Mouse (Mus musculus): ENCODE measurements at regions not wholly inside any gene's neighbourhood (a gene's known extent, or its start where the extent isn't known, plus 50 kb on each side); places are given as distances from the start of the nearest gene placed in this dataset.

- H3K36me3 ChIP-seq (ENCODE audit: control insufficient read depth, insufficient read depth): no peaks in the 10 kb centered on the region
- H3K4me2 ChIP-seq (ENCODE audit: low read length): no peak overlapping the region
- H3K9ac ChIP-seq (replicated peaks; ENCODE audit: low read depth, low read length): no peak overlapping the region
- H3K9me3 ChIP-seq (ENCODE audit: control insufficient read depth, low read length): no peaks in the 10 kb centered on the region
- no peak for ATAC-seq
- H3K27me3 ChIP-seq (replicated peaks; ENCODE audit: control insufficient read depth, insufficient read depth, low read length): no peaks in the 10 kb centered on the region
- H3K4me1 ChIP-seq (replicated peaks; ENCODE audit: control insufficient read depth, insufficient read depth, low read length): no peaks in the 10 kb centered on the region
- 53% methylated on average over 8 of the region's 8 CpGs for WGBS
- H3K27ac ChIP-seq (ENCODE audit: low read length): no peak overlapping the region
- H3K4me3 ChIP-seq (replicated peaks; ENCODE audit: low read length): no peak overlapping the region
These were observed 318.8 kb upstream of the Rtl1 start for GRCm38 (mm10) chr12:109918901-109919300.

GRCm38 (mm10) chr12:109922111-109922510, 322.0 kb upstream of the Rtl1 start:
- no peak overlapping the region for H3K4me2 ChIP-seq (ENCODE audit: low read length)
- H3K27me3 ChIP-seq (replicated peaks; ENCODE audit: control insufficient read depth, insufficient read depth, low read length): no peaks in the 10 kb centered on the region
- H3K4me3 ChIP-seq (replicated peaks; ENCODE audit: low read length): no peak overlapping the region
- no peaks in the 10 kb centered on the region for H3K36me3 ChIP-seq (ENCODE audit: control insufficient read depth, insufficient read depth)
- H3K27ac ChIP-seq (ENCODE audit: low read length): no peak overlapping the region
- H3K9ac ChIP-seq (replicated peaks; ENCODE audit: low read depth, low read length): no peak overlapping the region
- H3K9me3 ChIP-seq (ENCODE audit: control insufficient read depth, low read length): no peaks in the 10 kb centered on the region
- ATAC-seq: no peak
- H3K4me1 ChIP-seq (replicated peaks; ENCODE audit: control insufficient read depth, insufficient read depth, low read length): no peaks in the 10 kb centered on the region
- 68% methylated on average over 10 of the region's 10 CpGs for WGBS

- H3K4me1 ChIP-seq (replicated peaks; ENCODE audit: control insufficient read depth, insufficient read depth, low read length): no peaks in the 10 kb centered on the region
- no peaks in the 10 kb centered on the region for H3K9me3 ChIP-seq (ENCODE audit: control insufficient read depth, low read length)
- H3K27ac ChIP-seq (ENCODE audit: low read length): no peak overlapping the region
- 55% methylated on average over 6 of the region's 6 CpGs for WGBS
- H3K4me3 ChIP-seq (replicated peaks; ENCODE audit: low read length): no peak overlapping the region
- H3K27me3 ChIP-seq (replicated peaks; ENCODE audit: control insufficient read depth, insufficient read depth, low read length): no peaks in the 10 kb centered on the region
- no peak overlapping the region for H3K4me2 ChIP-seq (ENCODE audit: low read length)
- ATAC-seq: no peak
- H3K36me3 ChIP-seq (ENCODE audit: control insufficient read depth, insufficient read depth): no peaks in the 10 kb centered on the region
- no peak overlapping the region for H3K9ac ChIP-seq (replicated peaks; ENCODE audit: low read depth, low read length)
These were observed 325.7 kb upstream of the Rtl1 start for GRCm38 (mm10) chr12:109925866-109926265.

GRCm38 (mm10) chr12:109926643-109927042, 326.5 kb upstream of the Rtl1 start:
- Histone ChIP-seq H3K4me3 (replicated peaks; ENCODE audit: low read length) (no peak overlapping the region), H3K36me3 (ENCODE audit: control insufficient read depth, insufficient read depth) (no peaks in the 10 kb centered on the region), H3K4me1 (replicated peaks; ENCODE audit: control insufficient read depth, insufficient read depth, low read length) (no peaks in the 10 kb centered on the region), H3K4me2 (ENCODE audit: low read length) (no peak overlapping the region), H3K9me3 (ENCODE audit: control insufficient read depth, low read length) (no peaks in the 10 kb centered on the region), H3K27me3 (replicated peaks; ENCODE audit: control insufficient read depth, insufficient read depth, low read length) (no peaks in the 10 kb centered on the region), H3K9ac (replicated peaks; ENCODE audit: low read depth, low read length) (no peak overlapping the region), H3K27ac (ENCODE audit: low read length) (no peak overlapping the region)
- WGBS: 49% methylated on average over 12 of the region's 12 CpGs
- ATAC-seq: no peak

- Histone ChIP-seq H3K36me3 (ENCODE audit: control insufficient read depth, insufficient read depth) (no peaks in the 10 kb centered on the region), H3K4me1 (replicated peaks; ENCODE audit: control insufficient read depth, insufficient read depth, low read length) (peaks cover 13% of the 10 kb centered on the region; the same call in 1 of the 2 replicates), H3K27ac (ENCODE audit: low read length) (no peak overlapping the region), H3K9me3 (ENCODE audit: control insufficient read depth, low read length) (peaks cover 7% of the 10 kb centered on the region; the same call in 1 of the 2 replicates), H3K4me2 (ENCODE audit: low read length) (no peak overlapping the region), H3K9ac (replicated peaks; ENCODE audit: low read depth, low read length) (no peak overlapping the region), H3K4me3 (replicated peaks; ENCODE audit: low read length) (no peak overlapping the region), H3K27me3 (replicated peaks; ENCODE audit: control insufficient read depth, insufficient read depth, low read length) (no peaks in the 10 kb centered on the region)
- 94% methylated on average over 3 of the region's 3 CpGs for WGBS
- no peak for ATAC-seq
These were observed 332.7 kb upstream of the Dio3 start for GRCm38 (mm10) chr12:109946179-109946578.

GRCm38 (mm10) chr12:109946936-109947335, 331.9 kb upstream of the Dio3 start:
- Histone ChIP-seq H3K4me1 (replicated peaks; ENCODE audit: control insufficient read depth, insufficient read depth, low read length) (peaks cover 13% of the 10 kb centered on the region; the same call in 1 of the 2 replicates), H3K9me3 (ENCODE audit: control insufficient read depth, low read length) (peaks cover 7% of the 10 kb centered on the region; the same call in 1 of the 2 replicates), H3K27ac (ENCODE audit: low read length) (no peak overlapping the region), H3K4me2 (ENCODE audit: low read length) (no peak overlapping the region), H3K36me3 (ENCODE audit: control insufficient read depth, insufficient read depth) (no peaks in the 10 kb centered on the region), H3K27me3 (replicated peaks; ENCODE audit: control insufficient read depth, insufficient read depth, low read length) (no peaks in the 10 kb centered on the region), H3K9ac (replicated peaks; ENCODE audit: low read depth, low read length) (no peak overlapping the region), H3K4me3 (replicated peaks; ENCODE audit: low read length) (no peak overlapping the region)
- WGBS: 61% methylated on average over 1 of the region's 1 CpGs
- no peak for ATAC-seq

- no peak overlapping the region for H3K4me2 ChIP-seq (ENCODE audit: low read length)
- no peak overlapping the region for H3K4me3 ChIP-seq (replicated peaks; ENCODE audit: low read length)
- H3K9ac ChIP-seq (replicated peaks; ENCODE audit: low read depth, low read length): no peak overlapping the region
- H3K27ac ChIP-seq (ENCODE audit: low read length): peak overlapping the region; percentile 60
- H3K27me3 ChIP-seq (replicated peaks; ENCODE audit: control insufficient read depth, insufficient read depth, low read length): no peaks in the 10 kb centered on the region
- H3K9me3 ChIP-seq (ENCODE audit: control insufficient read depth, low read length): peaks cover 7% of the 10 kb centered on the region; the same call in 1 of the 2 replicates
- 18% methylated on average over 7 of the region's 7 CpGs for WGBS
- peak; percentile 17; the same call in 1 of the 2 replicates for ATAC-seq
- H3K4me1 ChIP-seq (replicated peaks; ENCODE audit: control insufficient read depth, insufficient read depth, low read length): peaks cover 13% of the 10 kb centered on the region; the same call in 1 of the 2 replicates
- H3K36me3 ChIP-seq (ENCODE audit: control insufficient read depth, insufficient read depth): no peaks in the 10 kb centered on the region
These were observed 330.9 kb upstream of the Dio3 start for GRCm38 (mm10) chr12:109947886-109948433.

- no peak overlapping the region for H3K4me2 ChIP-seq (ENCODE audit: low read length)
- H3K4me3 ChIP-seq (replicated peaks; ENCODE audit: low read length): no peak overlapping the region
- peak overlapping the region; percentile 26; the same call in 1 of the 2 replicates for H3K9ac ChIP-seq (replicated peaks; ENCODE audit: low read depth, low read length)
- peak; percentile 91 for ATAC-seq
- H3K27ac ChIP-seq (ENCODE audit: low read length): peak overlapping the region; percentile 74
- WGBS: 4% methylated on average over 16 of the region's 16 CpGs
- H3K9me3 ChIP-seq (ENCODE audit: control insufficient read depth, low read length): peaks cover 5% of the 10 kb centered on the region; the same call in 1 of the 2 replicates
- H3K4me1 ChIP-seq (replicated peaks; ENCODE audit: control insufficient read depth, insufficient read depth, low read length): peaks cover 13% of the 10 kb centered on the region; the same call in 1 of the 2 replicates
- no peaks in the 10 kb centered on the region for H3K27me3 ChIP-seq (replicated peaks; ENCODE audit: control insufficient read depth, insufficient read depth, low read length)
- H3K36me3 ChIP-seq (ENCODE audit: control insufficient read depth, insufficient read depth): no peaks in the 10 kb centered on the region
These were observed 330.4 kb upstream of the Dio3 start for GRCm38 (mm10) chr12:109948434-109948984.

GRCm38 (mm10) chr12:109949231-109949965, 329.5 kb upstream of the Dio3 start:
- Histone ChIP-seq H3K4me2 (ENCODE audit: low read length) (no peak overlapping the region), H3K4me1 (replicated peaks; ENCODE audit: control insufficient read depth, insufficient read depth, low read length) (peaks cover 13% of the 10 kb centered on the region; the same call in 1 of the 2 replicates), H3K27ac (ENCODE audit: low read length) (peak overlapping the region; percentile 74), H3K9ac (replicated peaks; ENCODE audit: low read depth, low read length) (no peak overlapping the region), H3K9me3 (ENCODE audit: control insufficient read depth, low read length) (no peaks in the 10 kb centered on the region), H3K36me3 (ENCODE audit: control insufficient read depth, insufficient read depth) (no peaks in the 10 kb centered on the region), H3K27me3 (replicated peaks; ENCODE audit: control insufficient read depth, insufficient read depth, low read length) (no peaks in the 10 kb centered on the region), H3K4me3 (replicated peaks; ENCODE audit: low read length) (no peak overlapping the region)
- 45% methylated on average over 17 of the region's 17 CpGs for WGBS
- ATAC-seq: no peak
